Mouse (Mus musculus) subcutaneous adipose tissue, adult 2 months (tissue): ENCODE data around the gene Olfr1131. TPM values are rescaled to one million over a fixed set of nuclear protein-coding genes. Genes with fewer than 3 reads are reported as not detected.

Source experiments
- polyA plus RNA-seq: library from polyadenylated mRNA; depleted of rRNA; stranded (reverse); fragments of >200 nt; gene quantifications from 2 replicates; pipeline ENCODE4 v1.2.3, GENCODE M21; 2012; ENCODE audit warnings: low replicate concordance; rRNA removed

Gene Olfr1131
- not detected in 2 replicates for polyA plus RNA-seq

DNA sequence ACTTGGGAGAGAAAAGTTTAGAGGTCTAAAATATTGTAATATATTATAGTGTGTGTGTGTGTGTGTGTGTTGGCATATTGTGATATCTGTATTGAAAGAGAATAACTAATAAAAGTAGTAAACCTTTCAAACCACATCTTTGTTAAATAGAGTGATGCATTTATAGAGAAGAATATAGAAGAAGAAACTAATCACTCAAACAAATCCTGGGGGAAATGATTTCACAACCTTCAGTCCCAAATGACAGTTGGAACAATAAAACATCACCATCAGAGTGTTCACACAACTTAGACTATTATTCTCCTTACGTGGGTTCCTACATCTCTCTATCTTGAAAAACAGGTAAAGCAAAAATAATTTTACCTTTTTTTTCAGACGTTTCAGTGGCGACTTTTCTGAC, at the start of gene Olfr1131:
Gene Olfr1131, plus strand, starts transcription at position 301 of the 400 bp plus-strand sequence.

DNA sequence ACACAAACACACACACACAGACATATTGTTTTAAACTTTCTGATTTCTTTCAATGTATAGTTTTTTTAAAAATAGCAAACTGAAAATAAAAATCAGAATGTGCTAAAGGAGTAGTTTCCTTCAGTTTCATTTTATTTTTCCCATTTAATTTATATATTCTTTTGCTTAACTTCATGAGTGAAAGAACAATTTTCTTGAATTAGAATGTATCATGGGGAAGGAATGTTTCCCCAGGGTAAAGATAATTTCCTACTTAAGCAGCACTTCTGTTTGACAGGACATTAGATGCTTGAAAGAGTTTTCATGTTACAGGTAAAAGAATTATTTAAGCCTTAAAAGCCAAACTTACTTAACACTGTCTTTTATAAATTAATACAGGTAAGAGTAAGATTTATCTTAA, 21.0 kb upstream of the Olfr1131 start, which contains the start of gene Olfr1130:
Gene Olfr1130, plus strand, starts transcription at position 301 of the 400 bp plus-strand sequence.

DNA sequence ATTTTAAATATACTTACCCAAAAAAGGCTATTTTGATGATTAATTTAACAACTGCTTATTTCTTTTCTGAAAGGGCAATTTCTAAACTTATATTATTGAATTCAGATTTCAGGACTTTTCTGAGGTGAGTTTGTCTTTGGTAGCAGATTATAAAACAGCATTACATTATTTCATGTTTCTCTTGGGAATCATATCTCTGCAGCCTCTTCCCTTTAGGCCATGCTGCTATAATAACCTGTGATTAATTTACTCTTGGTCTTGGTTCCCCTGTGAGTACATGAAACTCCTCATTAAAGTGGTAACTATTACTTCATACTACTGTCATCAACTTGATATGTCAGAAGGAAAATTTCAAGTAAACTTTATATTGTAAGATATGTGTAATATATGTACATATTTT, 10.5 kb downstream of the Olfr1131 start, which contains the start of gene Olfr1132:
Gene Olfr1132, minus strand, starts transcription at position 101 of the 400 bp plus-strand sequence.

DNA sequence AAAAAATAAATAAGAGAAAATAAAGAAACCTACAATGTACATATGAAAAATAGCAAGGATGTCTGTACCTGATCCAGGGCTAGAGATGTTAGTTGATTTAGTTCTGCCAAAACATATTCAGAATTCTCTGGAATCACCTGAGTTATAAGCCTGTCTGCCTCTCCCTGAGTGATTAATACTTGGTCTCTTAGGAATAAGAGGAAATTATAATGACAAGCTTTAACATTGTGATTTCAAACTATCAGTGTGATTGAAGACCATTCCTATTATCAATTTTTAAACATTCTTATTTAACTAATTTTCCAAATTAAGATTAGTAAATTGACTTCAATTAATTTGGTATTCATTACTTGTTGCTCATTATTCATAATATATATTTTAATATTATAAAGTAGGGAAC, 20.4 kb downstream of the Olfr1131 start, which contains the start of gene Olfr1133:
Gene Olfr1133, minus strand, starts transcription at position 101 of the 400 bp plus-strand sequence.

DNA sequence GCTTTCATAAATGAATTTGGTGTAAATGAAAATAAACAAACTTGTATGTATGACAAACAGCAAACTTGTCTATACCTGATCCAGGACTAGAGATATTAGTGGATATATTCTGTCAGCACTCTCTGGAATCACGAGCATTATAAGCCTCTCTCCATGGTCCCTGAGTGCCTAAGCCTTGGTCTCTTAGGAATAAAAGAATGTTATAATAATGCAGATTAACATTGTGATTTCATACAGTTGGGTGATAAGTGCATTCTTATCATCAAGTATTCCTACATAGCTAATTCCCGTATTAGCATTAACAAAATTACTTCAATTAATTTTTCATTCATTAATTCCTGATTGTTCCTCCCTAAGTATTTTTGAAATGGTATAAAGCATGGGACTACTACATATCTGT, 31.5 kb downstream of the Olfr1131 start, which contains the start of gene Olfr1134:
Gene Olfr1134, minus strand, starts transcription at position 101 of the 400 bp plus-strand sequence.

DNA sequence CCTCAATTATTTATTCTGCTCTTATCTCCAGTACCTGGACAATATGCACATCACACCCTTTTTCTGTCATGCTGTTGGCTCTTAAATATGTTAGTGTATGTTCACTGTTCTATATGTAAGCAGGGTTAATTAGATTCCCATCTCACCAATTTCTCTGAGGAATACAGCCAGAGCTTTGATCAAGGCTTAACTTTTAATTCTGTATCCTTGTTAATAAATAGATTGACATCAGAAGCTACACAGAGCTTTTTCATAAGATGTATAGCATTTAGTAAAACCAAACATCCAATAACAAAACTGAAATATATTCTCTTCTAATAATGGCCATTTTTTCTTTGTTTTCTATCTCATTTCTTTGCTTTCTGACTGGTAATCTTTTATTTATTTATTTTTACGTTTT, 46.7 kb downstream of the Olfr1131 start, which contains the start of gene Olfr1135:
Gene Olfr1135, minus strand, starts transcription at position 101 of the 400 bp plus-strand sequence.

Other genes starting within 250 kb of the Olfr1131 start
- gene Olfr1122, start 241.3 kb upstream of the Olfr1131 start, polyA plus RNA-seq, result not detected in 2 replicates
- not detected in 2 replicates for gene Olfr1123, start 210.5 kb upstream of the Olfr1131 start, polyA plus RNA-seq
- not detected in 2 replicates for gene Olfr1124, start 196.8 kb upstream of the Olfr1131 start, polyA plus RNA-seq
- not detected in 2 replicates for gene Olfr1126, start 173.1 kb upstream of the Olfr1131 start, polyA plus RNA-seq
- gene Pramel7, start 130.0 kb upstream of the Olfr1131 start, polyA plus RNA-seq, result not detected in 2 replicates
- not detected in 2 replicates for gene Pramel6, start 120.5 kb upstream of the Olfr1131 start, polyA plus RNA-seq
- gene Olfr153, start 95.3 kb upstream of the Olfr1131 start, polyA plus RNA-seq, result not detected in 2 replicates
- not detected in 2 replicates for gene Olfr1128, start 81.6 kb upstream of the Olfr1131 start, polyA plus RNA-seq
- gene Olfr1129, start 53.2 kb upstream of the Olfr1131 start, polyA plus RNA-seq, result not detected in 2 replicates
- not detected in 2 replicates for gene Olfr1130, start 20.9 kb upstream of the Olfr1131 start, polyA plus RNA-seq
- gene Olfr1132, start 10.4 kb downstream of the Olfr1131 start, polyA plus RNA-seq, result not detected in 2 replicates
- gene Olfr1133, start 20.3 kb downstream of the Olfr1131 start, polyA plus RNA-seq, result not detected in 2 replicates
- gene Olfr1134, start 31.4 kb downstream of the Olfr1131 start, polyA plus RNA-seq, result not detected in 2 replicates
- not detected in 2 replicates for gene Olfr1135, start 46.6 kb downstream of the Olfr1131 start, polyA plus RNA-seq
- gene Olfr1136, start 66.8 kb downstream of the Olfr1131 start, polyA plus RNA-seq, result not detected in 2 replicates
- not detected in 2 replicates for gene Olfr1137, start 86.1 kb downstream of the Olfr1131 start, polyA plus RNA-seq
- gene Olfr1138, start 112.9 kb downstream of the Olfr1131 start, polyA plus RNA-seq, result not detected in 2 replicates
- gene Olfr1140, start 116.6 kb downstream of the Olfr1131 start, polyA plus RNA-seq, result not detected in 2 replicates
- not detected in 2 replicates for gene Olfr1141, start 126.9 kb downstream of the Olfr1131 start, polyA plus RNA-seq
- not detected in 2 replicates for gene Olfr152, start 152.4 kb downstream of the Olfr1131 start, polyA plus RNA-seq
- not detected in 2 replicates for gene Olfr1143, start 173.5 kb downstream of the Olfr1131 start, polyA plus RNA-seq
- not detected in 2 replicates for gene Olfr1145, start 182.7 kb downstream of the Olfr1131 start, polyA plus RNA-seq
- gene Olfr1148, start 203.4 kb downstream of the Olfr1131 start, polyA plus RNA-seq, result not detected in 2 replicates
- not detected in 2 replicates for gene Olfr1150-ps1, start 216.9 kb downstream of the Olfr1131 start, polyA plus RNA-seq
- gene Olfr1151, start 228.8 kb downstream of the Olfr1131 start, polyA plus RNA-seq, result not detected in 2 replicates
- not detected in 2 replicates for gene Olfr1152, start 239.4 kb downstream of the Olfr1131 start, polyA plus RNA-seq